17 mouse cellular contexts compared by ENCODE assay signal in the genomic region with DNA sequence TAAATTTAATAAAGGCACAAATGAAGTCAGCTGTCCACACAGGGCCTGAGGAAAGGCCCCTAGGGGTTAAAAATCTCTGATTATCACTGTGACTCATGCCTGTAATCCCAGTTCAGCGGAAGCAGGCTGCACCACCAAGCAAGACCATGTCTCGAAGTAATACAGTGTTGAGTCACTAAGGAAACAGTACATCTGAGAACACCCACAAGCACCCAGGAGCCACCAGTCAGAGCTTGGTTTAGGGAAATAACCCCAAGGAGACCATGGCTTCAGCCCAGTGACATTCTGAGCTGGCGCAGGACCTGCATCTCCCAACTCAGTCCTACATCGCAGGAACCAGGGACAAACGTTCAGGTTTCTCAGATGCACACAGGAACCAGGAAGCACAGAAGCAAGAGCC. TPM values are rescaled to one million over a fixed set of nuclear protein-coding genes. Genes with fewer than 3 reads are reported as not detected.
DNase-seq lines count a peak whose midpoint lies in the region; ATAC-seq and TF ChIP-seq lines count a peak whose summit lies in the region.
"Had no signal": no experiment of that assay in that cellular context is flagged by ENCODE, and none has a peak within 500 bp of the region (broad histone marks: within the 10 kb centered on the region; RNA-seq: fewer than 3 reads in every experiment).

No protein-coding gene starts in this region.

- H3K4me2 ChIP-seq in intestine, postnatal 0 days (replicated peaks; ENCODE audit: low read depth): no peak overlapping the region
- H3K4me2 ChIP-seq in intestine, embryonic 16.5 days (ENCODE audit: low read depth, low read length): no peak overlapping the region
- H3K4me2 ChIP-seq in CH12.LX (ENCODE audit: insufficient read depth, low read depth, poor library complexity, severe bottlenecking): no peak overlapping the region
- no peak overlapping the region for H3K4me2 ChIP-seq in stomach, embryonic 15.5 days
- H3K4me2 ChIP-seq: forebrain, embryonic 13.5 days; liver, embryonic 13.5 days; neural tube, embryonic 15.5 days had no signal

- peak; percentile 63 for TF ChIP-seq EP300 in CH12.LX (IDR thresholded peaks at IDR 0.05; ENCODE audit: low read length)

- no peaks in the 10 kb centered on the region for H3K79me2 ChIP-seq in CH12.LX (replicated peaks; ENCODE audit: control insufficient read depth, extremely low read depth, insufficient read depth, poor library complexity, severe bottlenecking)

- no peak overlapping the region for H3K27ac ChIP-seq in intestine, postnatal 0 days (ENCODE audit: low read depth, low read length)
- H3K27ac ChIP-seq in intestine, embryonic 16.5 days (ENCODE audit: low read length): no peak overlapping the region
- H3K27ac ChIP-seq in CH12.LX (ENCODE audit: insufficient read depth, low read depth): no peak overlapping the region
- H3K27ac ChIP-seq in stomach, embryonic 15.5 days: peak overlapping the region; percentile 40; the same call in 1 of the 2 replicates
- H3K27ac ChIP-seq in midbrain, embryonic 10.5 days (replicated peaks): no peak overlapping the region
- H3K27ac ChIP-seq: forebrain, embryonic 13.5 days; layer of hippocampus, adult 2 months; liver, embryonic 13.5 days; neural tube, embryonic 15.5 days had no signal

- H3K9ac ChIP-seq in intestine, postnatal 0 days (ENCODE audit: low read depth, low read length): no peak overlapping the region
- no peak overlapping the region for H3K9ac ChIP-seq in intestine, embryonic 16.5 days (ENCODE audit: low read depth, low read length)
- no peak overlapping the region for H3K9ac ChIP-seq in CH12.LX (ENCODE audit: insufficient read depth, low read depth)
- no peak overlapping the region for H3K9ac ChIP-seq in stomach, embryonic 15.5 days
- H3K9ac ChIP-seq: forebrain, embryonic 13.5 days; liver, embryonic 13.5 days; neural tube, embryonic 15.5 days had no signal

- in situ Hi-C loops in CH12.LX (cut with MboI; ENCODE audit: low pct_ligation_motif_present, low pct_unique_long_range_greater_than_20kb, low sequenced_read_pairs): no loop called here

- TF ChIP-seq RAD21 in CH12.LX (IDR thresholded peaks at IDR 0.05; ENCODE audit: low read depth, low read length): no peak

- no peak for TF ChIP-seq POLR2A in CH12.LX (IDR thresholded peaks at IDR 0.05; ENCODE audit: low read depth, low read length)

- H3K9me3 ChIP-seq in intestine, postnatal 0 days (ENCODE audit: control insufficient read depth): no peaks in the 10 kb centered on the region
- H3K9me3 ChIP-seq in intestine, embryonic 16.5 days (ENCODE audit: control insufficient read depth, low read length): no peaks in the 10 kb centered on the region
- H3K9me3 ChIP-seq in CH12.LX (replicated peaks; ENCODE audit: low read length): no peaks in the 10 kb centered on the region
- H3K9me3 ChIP-seq in stomach, embryonic 15.5 days: no peaks in the 10 kb centered on the region
- no peaks in the 10 kb centered on the region for H3K9me3 ChIP-seq in midbrain, embryonic 10.5 days (replicated peaks)
- H3K9me3 ChIP-seq: forebrain, embryonic 13.5 days; liver, embryonic 13.5 days; neural tube, embryonic 15.5 days had no signal

- 63% methylated on average over 5 of the region's 5 CpGs for WGBS in intestine, postnatal 0 days
- WGBS in intestine, embryonic 16.5 days: 69% methylated on average over 5 of the region's 5 CpGs
- WGBS in stomach, embryonic 15.5 days: 63% methylated on average over 5 of the region's 5 CpGs
- 88% methylated on average over 5 of the region's 5 CpGs for WGBS in midbrain, embryonic 10.5 days

- ATAC-seq in intestine, postnatal 0 days: 0 out of 2 replicates have a peak, but pooled peaks have one; percentile 33
- no peak for ATAC-seq in intestine, embryonic 16.5 days
- no peak for ATAC-seq in stomach, embryonic 15.5 days (ENCODE audit: insufficient read depth, low FRiP score, low read depth)
- ATAC-seq: forebrain, embryonic 13.5 days had no signal

- dilution Hi-C loops in CH12.LX (cut with MboI; ENCODE audit: extremely low pct_ligation_motif_present, extremely low pct_unique_long_range_greater_than_20kb, low sequenced_read_pairs): no loop called here

- H3K36me3 ChIP-seq in intestine, postnatal 0 days (ENCODE audit: control insufficient read depth, insufficient read depth): no peaks in the 10 kb centered on the region; the same call in 1 of the 2 replicates
- H3K36me3 ChIP-seq in intestine, embryonic 16.5 days (ENCODE audit: control insufficient read depth, insufficient read depth, low read length): no peaks in the 10 kb centered on the region
- H3K36me3 ChIP-seq in CH12.LX (replicated peaks in 1 of 2; ENCODE audit: control insufficient read depth in 1 of 2, insufficient read depth in 1 of 2, low read length in 1 of 2): peaks cover 0 to 1% of the 10 kb centered on the region in 2 experiments
- H3K36me3 ChIP-seq in stomach, embryonic 15.5 days: no peaks in the 10 kb centered on the region
- no peaks in the 10 kb centered on the region for H3K36me3 ChIP-seq in midbrain, embryonic 10.5 days
- H3K36me3 ChIP-seq: liver, embryonic 13.5 days; neural tube, embryonic 15.5 days had no signal

- H3K4me3 ChIP-seq in intestine, postnatal 0 days (ENCODE audit: low read depth, low read length): no peak overlapping the region
- H3K4me3 ChIP-seq in intestine, embryonic 16.5 days (ENCODE audit: low read length): no peak overlapping the region
- no peak overlapping the region for H3K4me3 ChIP-seq in CH12.LX (replicated peaks in 1 of 3; ENCODE audit: low read depth in 2 of 3, low read length in 2 of 3, poor library complexity in 1 of 3)
- H3K4me3 ChIP-seq in stomach, embryonic 15.5 days (replicated peaks): no peak overlapping the region
- H3K4me3 ChIP-seq in midbrain, embryonic 10.5 days: no peak overlapping the region
- H3K4me3 ChIP-seq: forebrain, embryonic 13.5 days; layer of hippocampus, adult 2 months; liver, embryonic 13.5 days; neural tube, embryonic 15.5 days had no signal

- DNase-seq in CH12.LX (ENCODE audit: extremely low read depth): peak; percentile 61
- peak; percentile 14 for DNase-seq in fat pad, adult 2 months (ENCODE audit: extremely low read depth, low read depth, low spot score)
- no peak for DNase-seq in spleen, postnatal 10 days (ENCODE audit: low spot score in 2 of 2)
- no peak for DNase-seq in midbrain, embryonic 10.5 days (ENCODE audit: low spot score)
- no peak for DNase-seq in retina, embryonic 14.5 days (ENCODE audit: low spot score)
- DNase-seq: cerebellum, adult 9-11 months; gastrocnemius, postnatal 25 days; kidney, adult 8-10 months; liver, embryonic 13.5 days; lung, postnatal 4 days; thymus, postnatal 25 days had no signal

- H3K27me3 ChIP-seq in intestine, postnatal 0 days (replicated peaks; ENCODE audit: control insufficient read depth, insufficient read depth, low read length): no peaks in the 10 kb centered on the region
- no peaks in the 10 kb centered on the region for H3K27me3 ChIP-seq in intestine, embryonic 16.5 days (replicated peaks; ENCODE audit: control insufficient read depth, insufficient read depth, low read length)
- no peaks in the 10 kb centered on the region for H3K27me3 ChIP-seq in CH12.LX (replicated peaks)
- H3K27me3 ChIP-seq in stomach, embryonic 15.5 days (replicated peaks): no peaks in the 10 kb centered on the region
- H3K27me3 ChIP-seq in midbrain, embryonic 10.5 days (ENCODE audit: low read depth, poor library complexity, severe bottlenecking): no peaks in the 10 kb centered on the region
- H3K27me3 ChIP-seq: forebrain, embryonic 13.5 days; liver, embryonic 13.5 days; neural tube, embryonic 15.5 days had no signal

- no peak for TF ChIP-seq CTCF in intestine, postnatal 0 days (IDR thresholded peaks at IDR 0.05; ENCODE audit: low read depth)
- no peak for TF ChIP-seq CTCF in CH12.LX (conservative IDR thresholded peaks at IDR 0.05 in 1 of 2, IDR thresholded peaks at IDR 0.05 in 1 of 2; ENCODE audit: low read depth in 2 of 2, low read length in 2 of 2)

- H3K4me1 ChIP-seq in intestine, postnatal 0 days (replicated peaks; ENCODE audit: control insufficient read depth, insufficient read depth, low read length): no peaks in the 10 kb centered on the region
- no peaks in the 10 kb centered on the region for H3K4me1 ChIP-seq in intestine, embryonic 16.5 days (ENCODE audit: control insufficient read depth, insufficient read depth, low read length)
- H3K4me1 ChIP-seq in CH12.LX (ENCODE audit: control insufficient read depth in 1 of 2, insufficient read depth in 2 of 2): peaks cover 3 to 13% of the 10 kb centered on the region in 2 experiments
- no peaks in the 10 kb centered on the region for H3K4me1 ChIP-seq in stomach, embryonic 15.5 days
- H3K4me1 ChIP-seq in midbrain, embryonic 10.5 days: no peaks in the 10 kb centered on the region
- H3K4me1 ChIP-seq: forebrain, embryonic 13.5 days; liver, embryonic 13.5 days; neural tube, embryonic 15.5 days had no signal

TF ChIP-seq in CH12.LX, 34 proteins besides CTCF, POLR2A, EP300 and RAD21 (continues in another document):
- TF ChIP-seq USF1 (IDR thresholded peaks at IDR 0.05; ENCODE audit: low read depth, low read length) (no peak), MAZ (IDR thresholded peaks at IDR 0.05; ENCODE audit: low read depth, low read length) (no peak), BHLHE40 (IDR thresholded peaks at IDR 0.05; ENCODE audit: low read depth, low read length) (peak; percentile 15; the same call in 1 of the 2 replicates), SIN3A (IDR thresholded peaks at IDR 0.05; ENCODE audit: low read length) (no peak), CHD2 (IDR thresholded peaks at IDR 0.05; ENCODE audit: low read length) (no peak), HCFC1 (IDR thresholded peaks at IDR 0.05; ENCODE audit: low read depth, low read length) (no peak), JUN (IDR thresholded peaks at IDR 0.05; ENCODE audit: insufficient read depth, low read depth, low read length) (no peak), ETS1 (conservative IDR thresholded peaks at IDR 0.05; ENCODE audit: low read depth, low read length) (peak; percentile 37; the same call in 1 of the 2 replicates), POLR2AphosphoS2 (IDR thresholded peaks at IDR 0.05; ENCODE audit: low read depth, low read length) (no peak), MYC (IDR thresholded peaks at IDR 0.05; ENCODE audit: low read depth, low read length) (no peak), TBP (conservative IDR thresholded peaks at IDR 0.05; ENCODE audit: low read depth, low read length) (no peak), NELFE (IDR thresholded peaks at IDR 0.05; ENCODE audit: low read depth, low read length) (no peak), SMC3 (IDR thresholded peaks at IDR 0.05; ENCODE audit: low read depth, low read length) (no peak), E2F4 (IDR thresholded peaks at IDR 0.05; ENCODE audit: insufficient replicate concordance, low read depth, low read length) (no peak)

RNA-seq across cellular contexts. Expression of gene Atg10, which starts 17.5 kb away (rescaled TPM):
- 24.5 and 29.1 TPM in 2 replicates for polyA plus RNA-seq in intestine, postnatal 0 days (2015; fragmentation: Nextera tagmentation; extraction: Ambion mirVana)
- polyA plus RNA-seq in intestine, embryonic 16.5 days (2015; fragmentation: Nextera tagmentation; extraction: Ambion mirVana): 16.8 and 17.4 TPM in 2 replicates
- 3.3 and 4.2 TPM in 2 replicates for total RNA-seq in CH12.LX (2012; rRNA removed)
- total RNA-seq in CH12.LX (2014; rRNA removed): 7.2 and 7.4 TPM in 2 replicates
- 3.4 and 3.8 TPM in 2 replicates for polyA plus RNA-seq in CH12.LX (2012; ENCODE audit: insufficient read length, low read depth)
- polyA plus RNA-seq in stomach, embryonic 15.5 days (2015; fragmentation: Nextera tagmentation; extraction: Ambion mirVana): 12.6 and 12.8 TPM in 2 replicates
- polyA plus RNA-seq in midbrain, embryonic 10.5 days (2016; fragmentation: Nextera tagmentation; extraction: Ambion mirVana): 10.1 and 12.4 TPM in 2 replicates

Comparison
In these comparisons a context has a peak if more than half of its experiments do, and no peak if none do; other contexts are left out.
1. DNase-seq: peak in CH12.LX (single experiment) and fat pad, adult 2 months (single experiment); none in spleen, postnatal 10 days (0 of 2), midbrain, embryonic 10.5 days (single experiment) and retina, embryonic 14.5 days (single experiment).